Mouse (Mus musculus): ENCODE measurements around the gene Asb17.
A peak's percentile ranks its signal among the peaks of the same experiment; 100 is the strongest.
"Not testable (repeated sequence)": the region's sequence is repeated elsewhere in the genome, so short reads cannot be mapped to it uniquely, and the experiment has no call there.

Asb17 gene

GRCm38 (mm10) chr3:153844030-153844429 lies at the start of gene Asb17:
TSS of gene Asb17 (plus strand) at chr3:153844209.
- DNase-seq, result no peak

GRCm38 (mm10) chr3:153797574-153797973 lies 46.4 kb upstream of the Asb17 start:
- peak; percentile 31 for DNase-seq

GRCm38 (mm10) chr3:153799603-153800002 lies 44.4 kb upstream of the Asb17 start:
- no peak for DNase-seq

- DNase-seq, result no peak
Observed at GRCm38 (mm10) chr3:153800690-153801089, 43.3 kb upstream of the Asb17 start.

GRCm38 (mm10) chr3:153801541-153801940 lies 42.5 kb upstream of the Asb17 start:
- DNase-seq, result no peak

- DNase-seq, result no peak
Observed at GRCm38 (mm10) chr3:153802640-153803039, 41.4 kb upstream of the Asb17 start.

GRCm38 (mm10) chr3:153804032-153804431 lies 40.0 kb upstream of the Asb17 start:
- DNase-seq, result no peak

- peak; percentile 94 for DNase-seq
Observed at GRCm38 (mm10) chr3:153806077-153806772, 37.8 kb upstream of the Asb17 start.

GRCm38 (mm10) chr3:153806773-153807443 lies 37.1 kb upstream of the Asb17 start:
- DNase-seq, result no peak

- DNase-seq, result no peak
Observed at GRCm38 (mm10) chr3:153807444-153808149, 36.4 kb upstream of the Asb17 start.

GRCm38 (mm10) chr3:153808406-153808805 lies 35.6 kb upstream of the Asb17 start:
- DNase-seq, result no peak

- DNase-seq, result no peak
Observed at GRCm38 (mm10) chr3:153814026-153814425, 30.0 kb upstream of the Asb17 start.

GRCm38 (mm10) chr3:153817376-153817890 lies 26.6 kb upstream of the Asb17 start:
- no peak for DNase-seq

- DNase-seq, result no peak
Observed at GRCm38 (mm10) chr3:153818723-153819122, 25.3 kb upstream of the Asb17 start.

- no peak for DNase-seq
Observed at GRCm38 (mm10) chr3:153819438-153819837, 24.6 kb upstream of the Asb17 start.

- peak; percentile 46 for DNase-seq
Observed at GRCm38 (mm10) chr3:153823671-153824515, 20.1 kb upstream of the Asb17 start.

- DNase-seq, result no peak
Observed at GRCm38 (mm10) chr3:153825197-153825596, 18.8 kb upstream of the Asb17 start.

- DNase-seq, result no peak
Observed at GRCm38 (mm10) chr3:153826616-153827015, 17.4 kb upstream of the Asb17 start.

- not testable (repeated sequence) for DNase-seq
Observed at GRCm38 (mm10) chr3:153829788-153830187, 14.2 kb upstream of the Asb17 start.

- DNase-seq, result no peak
Observed at GRCm38 (mm10) chr3:153831014-153831872, 12.8 kb upstream of the Asb17 start.

- no peak for DNase-seq
Observed at GRCm38 (mm10) chr3:153831873-153832653, 11.9 kb upstream of the Asb17 start.

All from lung, postnatal 10 days (tissue).